Mouse (Mus musculus) central nervous system, embryonic 11.5 days (tissue): ENCODE measurements around the gene Cep350. TPM values are rescaled to one million over a fixed set of nuclear protein-coding genes. Genes with fewer than 3 reads are reported as not detected.

Experiments
- polyA plus RNA-seq: library from polyadenylated mRNA; depleted of rRNA; stranded (reverse); fragments of >200 nt; gene quantifications from 2 replicates; pipeline ENCODE4 v1.2.3, GENCODE M21; 2012; rRNA removed

Gene Cep350
- 12.6 and 14.8 TPM in 2 replicates for polyA plus RNA-seq

GRCm38 (mm10) chr1:155973068-155973718 lies at the start of gene Cep350:
Gene Cep350, minus strand, starts transcription at chr1:155973255.

GRCm38 (mm10) chr1:155812581-155813499 lies 160.2 kb downstream of the Cep350 start, which contains the start of gene Qsox1:
Gene Qsox1, minus strand, starts transcription at chr1:155812889.

Other genes starting within 250 kb of the Cep350 start
- gene Lhx4, start 221.6 kb downstream of the Cep350 start, polyA plus RNA-seq = 1.2 and 2.7 TPM in 2 replicates
- 27.5 and 31.4 TPM in 2 replicates for gene Qsox1, start 160.4 kb downstream of the Cep350 start, polyA plus RNA-seq
- 48.0 and 93.7 TPM in 2 replicates for gene Tor1aip2, start 62.1 kb upstream of the Cep350 start, polyA plus RNA-seq
- 20.5 and 24.0 TPM in 2 replicates for gene Tor1aip1, start 63.2 kb upstream of the Cep350 start, polyA plus RNA-seq
- 2.7 TPM in 2 replicates for gene Fam163a, start 231.8 kb upstream of the Cep350 start, polyA plus RNA-seq